Mouse (Mus musculus) lung, postnatal 0 days (tissue): ENCODE data around the gene Plekhm2.

ENCODE experiments used
- CTCF ChIP-seq: IDR thresholded peaks from 2 replicates; pipeline ENCODE4 v1.5.1; 2016; ENCODE audit warnings: antibody characterized with exemption, mild to moderate bottlenecking
- EP300 ChIP-seq: IDR thresholded peaks from 2 replicates; pipeline ENCODE4 v1.6.1; 2016; ENCODE audit warnings: antibody characterized with exemption, mild to moderate bottlenecking, control low read depth

- TF ChIP-seq CTCF (no peak), EP300 (no peak)
Measured at GRCm38 (mm10) chr4:141658846-141659484, 5.7 kb downstream of the Plekhm2 start.
